12 mouse cellular contexts compared by ENCODE assay signal in the genomic region with DNA sequence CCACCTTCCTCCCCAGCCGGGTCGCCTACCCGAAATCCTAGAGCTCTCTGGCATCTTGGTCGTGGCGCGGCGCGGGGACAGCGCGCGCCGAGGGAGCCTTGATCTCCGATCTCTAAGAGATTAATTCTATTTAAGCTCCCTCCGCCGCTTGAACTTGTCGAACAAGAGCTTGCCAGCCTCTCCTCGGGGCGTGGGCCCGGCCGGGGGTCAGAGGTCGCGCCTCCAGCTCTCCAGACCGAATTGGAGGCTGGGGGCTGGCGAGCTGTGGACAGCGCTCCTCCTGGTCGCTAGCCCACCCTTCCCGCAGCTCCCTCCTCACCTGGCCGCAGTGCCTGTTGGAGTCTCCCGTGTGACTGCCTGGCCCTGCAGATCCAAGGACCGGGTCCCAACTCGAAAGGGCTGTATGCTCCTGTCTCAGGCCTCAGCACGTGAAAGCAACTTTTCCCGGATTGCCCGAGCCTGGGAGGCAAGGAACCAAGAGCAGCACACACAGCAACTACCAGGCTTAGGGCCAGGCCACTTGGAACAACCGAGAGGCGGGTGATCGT. TPM values are rescaled to one million over a fixed set of nuclear protein-coding genes. Genes with fewer than 3 reads are reported as not detected.
DNase-seq lines count a peak whose midpoint lies in the region; ATAC-seq and TF ChIP-seq lines count a peak whose summit lies in the region.
"Had no signal": no experiment of that assay in that cellular context is flagged by ENCODE, and none has a peak within 500 bp of the region (broad histone marks: within the 10 kb centered on the region; RNA-seq: fewer than 3 reads in every experiment).

No protein-coding gene starts in this region.

- ATAC-seq in hindbrain, embryonic 14.5 days (ENCODE audit: low FRiP score), result no peak
- ATAC-seq in neural tube, embryonic 15.5 days (ENCODE audit: low FRiP score), result no peak
- ATAC-seq: Patski had no signal

- H3K27ac ChIP-seq in left cerebral cortex, adult 2 months, result peak overlapping the region; percentile 53; the same call in 1 of the 2 replicates
- H3K27ac ChIP-seq in embryonic facial prominence, embryonic 10.5 days (replicated peaks), result peak overlapping the region; percentile 76
- no peak overlapping the region for H3K27ac ChIP-seq in hindbrain, embryonic 14.5 days
- H3K27ac ChIP-seq in neural tube, embryonic 15.5 days (replicated peaks), result no peak overlapping the region
- H3K27ac ChIP-seq: macrophage had no signal

- no peaks in the 10 kb centered on the region for H3K36me3 ChIP-seq in embryonic facial prominence, embryonic 10.5 days (replicated peaks)
- H3K36me3 ChIP-seq in hindbrain, embryonic 14.5 days (replicated peaks; ENCODE audit: control insufficient read depth, insufficient read depth), result no peaks in the 10 kb centered on the region
- H3K36me3 ChIP-seq in neural tube, embryonic 15.5 days, result no peaks in the 10 kb centered on the region

- peaks cover 4% of the 10 kb centered on the region; the same call in 1 of the 2 replicates for H3K9me3 ChIP-seq in embryonic facial prominence, embryonic 10.5 days
- peaks cover 5% of the 10 kb centered on the region; the same call in 1 of the 2 replicates for H3K9me3 ChIP-seq in hindbrain, embryonic 14.5 days (ENCODE audit: control insufficient read depth, low read length)
- H3K9me3 ChIP-seq in neural tube, embryonic 15.5 days (replicated peaks), result no peaks in the 10 kb centered on the region

- no peak for TF ChIP-seq CTCF in left cerebral cortex, adult 2 months (IDR thresholded peaks at IDR 0.05)

- peak overlapping the region; percentile 47 for H3K4me3 ChIP-seq in left cerebral cortex, adult 2 months
- H3K4me3 ChIP-seq in embryonic facial prominence, embryonic 10.5 days, result peak overlapping the region; percentile 57
- peak overlapping the region; percentile 14 for H3K4me3 ChIP-seq in hindbrain, embryonic 14.5 days (replicated peaks; ENCODE audit: low read length)
- no peak overlapping the region for H3K4me3 ChIP-seq in neural tube, embryonic 15.5 days (replicated peaks)

- WGBS in embryonic facial prominence, embryonic 10.5 days, result under 1% methylated on average over 37 of the region's 37 CpGs
- 1% methylated on average over 37 of the region's 37 CpGs for WGBS in hindbrain, embryonic 14.5 days
- WGBS in neural tube, embryonic 15.5 days, result 2% methylated on average over 37 of the region's 37 CpGs

- H3K4me1 ChIP-seq in embryonic facial prominence, embryonic 10.5 days, result peaks cover 53% of the 10 kb centered on the region
- H3K4me1 ChIP-seq in hindbrain, embryonic 14.5 days (replicated peaks; ENCODE audit: control insufficient read depth, insufficient read depth, low read length), result peaks cover 14% of the 10 kb centered on the region
- H3K4me1 ChIP-seq in neural tube, embryonic 15.5 days, result peaks cover 25% of the 10 kb centered on the region

- intact Hi-C loops in left cerebral cortex, adult 2 months (cut with DNase I), result loop anchor here (5.0 kb wide), 2 partner anchors 167 to 278 kb away; partner anchors contain the start of gene Scml4

- DNase-seq in left cerebral cortex, adult 2 months (ENCODE audit: extremely low spot score in 1 of 2, low spot score in 2 of 2), result no peak
- no peak for DNase-seq in left cerebral cortex, adult 8-10 months (ENCODE audit: low spot score in 2 of 2)
- DNase-seq in embryonic facial prominence, embryonic 10.5 days (ENCODE audit: low spot score), result peak; percentile 70
- no peak for DNase-seq in hindbrain, embryonic 14.5 days (ENCODE audit: low spot score)
- no peak for DNase-seq in thymus, postnatal 25 days
- DNase-seq in adrenal gland, adult 2 months, result no peak
- DNase-seq in ovary, postnatal 14 days (ENCODE audit: low spot score), result no peak
- DNase-seq: cerebellum, postnatal 14 days had no signal

- H3K9ac ChIP-seq in hindbrain, embryonic 14.5 days, result no peak overlapping the region
- no peak overlapping the region for H3K9ac ChIP-seq in neural tube, embryonic 15.5 days (replicated peaks)

- H3K27me3 ChIP-seq in embryonic facial prominence, embryonic 10.5 days (replicated peaks; ENCODE audit: low read depth, poor library complexity, severe bottlenecking), result peaks cover 100% of the 10 kb centered on the region
- peaks cover 98% of the 10 kb centered on the region for H3K27me3 ChIP-seq in hindbrain, embryonic 14.5 days (ENCODE audit: control insufficient read depth, insufficient read depth, low read length)
- H3K27me3 ChIP-seq in neural tube, embryonic 15.5 days (replicated peaks), result peaks cover 94% of the 10 kb centered on the region

- peak overlapping the region; percentile 35 for H3K4me2 ChIP-seq in hindbrain, embryonic 14.5 days (replicated peaks)
- peak overlapping the region; percentile 24; the same call in 1 of the 2 replicates for H3K4me2 ChIP-seq in neural tube, embryonic 15.5 days

RNA-seq across cellular contexts. Expression of gene Ostm1, which starts 0.9 kb away (rescaled TPM):
- total RNA-seq in left cerebral cortex, adult 2 months (2021), result 10 to 100 TPM; 47.0 to 52.3 TPM
- 10 to 100 TPM; 45.8 to 51.5 (median 48.4) TPM for total RNA-seq in left cerebral cortex, adult 8-10 months (2022)
- polyA plus RNA-seq in embryonic facial prominence, embryonic 10.5 days (2016; fragmentation: Nextera tagmentation; extraction: Ambion mirVana), result 15.4 and 15.7 TPM in 2 replicates
- 41.8 and 43.5 TPM in 2 replicates for polyA plus RNA-seq in hindbrain, embryonic 14.5 days (2014; fragmentation: Nextera tagmentation; extraction: Ambion mirVana)
- polyA plus RNA-seq in neural tube, embryonic 15.5 days (2015; fragmentation: Nextera tagmentation; extraction: Ambion mirVana), result 33.7 and 36.1 TPM in 2 replicates
- total RNA-seq in adrenal gland, adult 2 months (2021), result 10 to 100 TPM; 22.9 to 34.0 TPM
- 29.7 and 33.0 TPM in 2 replicates for polyA plus RNA-seq in adrenal gland, adult 2 months (2012; rRNA removed)

RNA-seq across cellular contexts. Expression of gene Nr2e1, which starts 1.1 kb away (rescaled TPM):
- 10 to 100 TPM; 10.9 to 14.1 TPM for total RNA-seq in left cerebral cortex, adult 2 months (2021)
- 10 to 100 TPM; 10.3 to 15.6 (median 12.2) TPM for total RNA-seq in left cerebral cortex, adult 8-10 months (2022)
- polyA plus RNA-seq in embryonic facial prominence, embryonic 10.5 days (2016; fragmentation: Nextera tagmentation; extraction: Ambion mirVana), result 10.4 and 11.5 TPM in 2 replicates
- polyA plus RNA-seq in hindbrain, embryonic 14.5 days (2014; fragmentation: Nextera tagmentation; extraction: Ambion mirVana), result 0.23 TPM in 1 of 2 replicates, not detected in the other
- not detected in 2 replicates for polyA plus RNA-seq in neural tube, embryonic 15.5 days (2015; fragmentation: Nextera tagmentation; extraction: Ambion mirVana)
- total RNA-seq in adrenal gland, adult 2 months (2021), result not detected
- not detected in 2 replicates for polyA plus RNA-seq in adrenal gland, adult 2 months (2012; rRNA removed)
- polyA plus RNA-seq: macrophage; Patski; spleen, adult 2 months had no signal

Comparison
In these comparisons a context has a peak if more than half of its experiments do, and no peak if none do; other contexts are left out.
1. H3K27ac ChIP-seq: peak in left cerebral cortex, adult 2 months (single experiment) and embryonic facial prominence, embryonic 10.5 days (single experiment); none in hindbrain, embryonic 14.5 days (single experiment) and neural tube, embryonic 15.5 days (single experiment).